Mouse (Mus musculus) limb, embryonic 10.5 days (tissue): ENCODE results near the gene Ldlrap1. TPM values are rescaled to one million over a fixed set of nuclear protein-coding genes. Genes with fewer than 3 reads are reported as not detected.
A peak's percentile ranks its signal among the peaks of the same experiment; 100 is the strongest.

Source experiments
- DNase-seq: peaks from one replicate; pipeline ENCODE4 v3.0.0-alpha.2; 2017; ENCODE audit warnings: low spot score
- H3K27ac ChIP-seq: fragments of 300-500 bp; sonication (generic); 2 replicates; pipeline ENCODE4 v1.5.1; 2016; ENCODE audit warnings: mild to moderate bottlenecking
- H3K27me3 ChIP-seq: fragments of 300-500 bp; sonication (generic); 2 replicates; pipeline ENCODE4 v1.6.1; 2016; ENCODE audit warnings: low read depth, mild to moderate bottlenecking; ENCODE audit not compliant: poor library complexity, severe bottlenecking
- H3K36me3 ChIP-seq: fragments of 300-500 bp; sonication (generic); 2 replicates; pipeline ENCODE4 v1.6.1; 2016; ENCODE audit warnings: mild to moderate bottlenecking, moderate library complexity
- H3K4me1 ChIP-seq: fragments of 300-500 bp; sonication (generic); 2 replicates; pipeline ENCODE4 v1.6.1; 2016
- H3K4me3 ChIP-seq: fragments of 300-500 bp; sonication (generic); 2 replicates; pipeline ENCODE4 v1.5.1; 2016; ENCODE audit warnings: mild to moderate bottlenecking, moderate library complexity
- H3K9me3 ChIP-seq: fragments of 300-500 bp; sonication (generic); replicated peaks from 2 replicates; pipeline ENCODE4 v1.6.1; 2016; ENCODE audit warnings: mild to moderate bottlenecking
- WGBS: fragments of 180-500 bp; shearing (Covaris S2); methylation state at CpG from one replicate; pipeline ENCODE4 v1.1.7; 2016; 5-methylcytosine and 5-hydroxymethylcytosine counted together
- polyA plus RNA-seq: library from polyadenylated mRNA; unstranded; fragments of >200 nt; fragmentation: Nextera tagmentation; extraction: Ambion mirVana; gene quantifications from 2 replicates; pipeline ENCODE4 v1.2.1, GENCODE M21; 2016

Gene Ldlrap1
- polyA plus RNA-seq, 1 experiment from 2014 or later = 20.4 TPM

DNA sequence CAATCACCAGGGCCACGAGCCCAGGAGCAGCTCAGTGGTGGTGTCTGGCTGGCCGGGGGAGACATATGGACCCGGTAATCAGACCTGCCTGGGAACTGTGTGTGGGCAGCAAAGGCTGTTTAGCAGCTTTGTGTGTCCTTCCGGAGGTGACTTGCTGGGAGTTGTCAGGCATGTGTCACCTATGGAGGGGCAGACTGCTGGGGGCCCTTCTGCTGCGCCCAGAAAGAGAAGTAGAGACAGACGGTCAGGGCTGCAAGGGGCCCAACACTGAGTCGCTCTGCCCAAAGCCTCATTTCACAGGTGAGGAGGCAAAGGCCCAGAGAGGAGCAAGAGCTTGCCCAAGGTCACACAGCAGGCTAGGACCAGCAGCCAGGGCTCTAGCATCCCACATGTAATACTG is 2.1 kb upstream of the Ldlrap1 start:
- Histone ChIP-seq H3K36me3 (no peaks in the 10 kb centered on the region), H3K4me1 (peaks cover 52% of the 10 kb centered on the region), H3K9me3 (no peaks in the 10 kb centered on the region), H3K4me3 (no peak overlapping the region), H3K27ac (no peak overlapping the region), H3K27me3 (peaks cover 59% of the 10 kb centered on the region)
- DNase-seq = no peak
- 55% methylated on average over 7 of the region's 7 CpGs for WGBS

DNA sequence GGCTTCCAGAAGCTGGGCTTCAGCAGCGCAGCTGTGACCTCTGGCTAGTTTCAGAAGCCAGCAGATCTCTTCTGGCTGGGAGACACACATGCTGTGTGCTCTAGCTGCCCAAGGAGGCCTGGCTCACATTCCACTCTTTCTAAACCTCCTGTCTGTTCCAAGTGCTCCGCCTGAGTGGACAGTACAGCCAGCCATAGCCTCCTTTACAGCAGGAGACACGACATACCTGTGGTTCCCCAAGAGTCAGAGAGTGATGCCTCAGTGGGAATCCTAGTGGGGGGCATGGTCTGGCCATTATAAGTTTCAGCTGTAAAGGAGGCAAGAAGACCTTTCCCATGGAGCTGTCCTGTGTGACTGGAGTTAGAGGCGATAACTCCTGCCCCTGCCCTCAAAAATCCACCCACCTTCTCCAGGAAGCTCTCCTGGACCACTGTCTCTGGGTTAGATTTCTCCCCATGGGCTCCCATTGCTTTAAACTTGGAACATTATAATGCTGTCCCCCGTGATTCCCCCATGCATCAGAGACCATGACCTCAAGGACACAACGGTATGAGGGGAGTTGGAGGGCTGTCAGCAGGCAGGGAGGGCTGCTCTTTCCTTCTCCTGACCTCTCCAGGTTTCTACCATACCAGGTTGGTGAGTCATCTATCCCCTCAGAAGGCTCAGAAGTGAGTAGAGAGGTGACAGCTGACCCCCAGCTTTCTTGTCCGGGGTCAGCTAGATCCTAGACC is 1.4 kb upstream of the Ldlrap1 start:
- Histone ChIP-seq H3K4me3 (no peak overlapping the region), H3K27ac (no peak overlapping the region), H3K9me3 (no peaks in the 10 kb centered on the region), H3K4me1 (peaks cover 54% of the 10 kb centered on the region), H3K36me3 (no peaks in the 10 kb centered on the region), H3K27me3 (peaks cover 60% of the 10 kb centered on the region)
- DNase-seq = no peak
- WGBS = 70% methylated on average over 7 of the region's 7 CpGs

DNA sequence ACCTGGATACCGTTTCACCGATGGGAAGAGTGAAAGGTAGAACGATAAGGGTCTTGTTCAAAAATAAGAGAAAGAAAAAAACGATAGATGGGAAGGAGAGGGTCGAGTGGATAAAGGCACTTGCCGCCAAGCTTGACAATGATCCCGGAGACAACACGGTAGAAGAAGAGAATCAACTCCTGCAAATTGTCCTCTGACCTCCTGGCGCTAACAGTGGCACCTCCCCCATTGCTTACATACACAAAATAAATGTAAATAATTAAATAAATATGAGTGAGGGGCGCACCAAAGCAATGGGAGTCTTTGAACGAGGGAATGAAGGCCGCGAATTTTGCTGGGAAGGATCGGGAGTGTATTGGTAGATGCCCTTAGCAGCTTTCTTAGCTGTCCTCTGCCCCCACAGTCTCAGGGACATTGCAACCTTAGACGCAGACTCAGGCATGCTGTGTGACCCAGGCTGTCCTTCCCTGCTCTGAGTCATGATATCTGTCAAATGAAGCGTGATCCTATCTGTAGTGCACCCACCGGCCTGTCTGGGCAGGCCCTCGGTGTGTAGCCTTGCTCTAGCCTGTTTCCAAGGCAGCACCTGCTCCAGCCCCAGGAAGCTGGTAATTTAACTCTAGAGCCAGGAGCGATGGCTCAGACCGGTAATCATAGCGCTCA is 533 bp upstream of the Ldlrap1 start:
- H3K4me3 ChIP-seq = peak overlapping the region; percentile 82
- DNase-seq = no peak

DNA sequence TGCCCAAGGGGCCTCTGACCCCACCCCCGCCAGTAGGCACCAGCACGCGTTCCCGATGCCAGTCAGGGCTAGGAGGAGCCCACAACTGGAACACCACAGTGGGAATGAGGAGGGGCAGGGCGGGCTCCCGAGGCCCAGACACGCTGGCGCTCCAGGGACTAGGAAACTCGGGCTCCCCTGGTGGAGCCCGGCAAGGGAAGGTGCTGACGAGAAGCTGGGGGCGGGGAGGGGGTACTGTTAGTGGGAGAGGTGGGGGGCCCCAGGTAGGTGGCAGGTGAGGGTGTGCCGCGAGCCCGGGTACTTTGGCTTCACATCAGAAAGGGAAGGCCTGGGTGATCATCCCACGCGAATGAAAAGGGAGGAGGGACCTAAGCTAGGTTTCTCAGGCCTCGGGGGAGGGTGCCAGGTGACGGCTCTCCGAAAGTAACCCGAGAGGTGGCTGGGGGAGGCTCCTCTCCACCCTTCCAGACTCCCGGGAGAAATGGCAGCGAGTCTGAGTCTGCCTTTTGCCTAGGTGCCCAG is 859 bp downstream of the Ldlrap1 start:
- 1% methylated on average over 23 of the region's 23 CpGs for WGBS
- no peaks in the 10 kb centered on the region for H3K36me3 ChIP-seq
- H3K9me3 ChIP-seq = no peaks in the 10 kb centered on the region
- peak overlapping the region; percentile 88 for H3K27ac ChIP-seq
- H3K27me3 ChIP-seq = peaks cover 51% of the 10 kb centered on the region
- H3K4me3 ChIP-seq = peak overlapping the region; percentile 82
- H3K4me1 ChIP-seq = peaks cover 56% of the 10 kb centered on the region
- no peak for DNase-seq

More for the DNA sequence above, 533 bp upstream of the Ldlrap1 start:
- Histone ChIP-seq H3K9me3 (no peaks in the 10 kb centered on the region), H3K4me1 (peaks cover 56% of the 10 kb centered on the region), H3K27me3 (peaks cover 60% of the 10 kb centered on the region), H3K27ac (peak overlapping the region; percentile 88), H3K36me3 (no peaks in the 10 kb centered on the region)
- 9% methylated on average over 21 of the region's 21 CpGs for WGBS

DNA sequence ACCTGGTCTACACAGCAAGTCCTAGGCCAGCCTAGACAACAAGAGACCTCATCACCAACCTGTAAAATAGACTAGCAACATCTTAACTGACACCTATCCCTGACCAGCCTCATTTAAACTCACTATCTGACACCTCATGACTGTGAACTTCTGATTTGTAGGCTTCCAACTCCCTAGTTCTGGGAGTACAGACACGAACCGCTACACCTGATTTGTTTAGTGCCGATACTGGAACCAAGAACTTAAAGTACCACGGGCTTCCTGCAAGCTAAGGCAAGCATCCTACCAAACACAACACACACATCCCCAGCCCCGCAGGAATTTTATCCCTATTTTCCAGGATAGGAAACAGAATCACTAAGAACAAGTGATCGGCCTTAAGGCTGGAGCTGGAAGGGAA is 1.5 kb downstream of the Ldlrap1 start:
- DNase-seq = no peak
- H3K9me3 ChIP-seq = no peaks in the 10 kb centered on the region
- WGBS = 73% methylated on average over 6 of the region's 6 CpGs
- H3K27me3 ChIP-seq = peaks cover 50% of the 10 kb centered on the region
- H3K27ac ChIP-seq = no peak overlapping the region
- peak overlapping the region; percentile 82; the same call in 1 of the 2 replicates for H3K4me3 ChIP-seq
- H3K4me1 ChIP-seq = peaks cover 57% of the 10 kb centered on the region
- no peaks in the 10 kb centered on the region for H3K36me3 ChIP-seq

DNA sequence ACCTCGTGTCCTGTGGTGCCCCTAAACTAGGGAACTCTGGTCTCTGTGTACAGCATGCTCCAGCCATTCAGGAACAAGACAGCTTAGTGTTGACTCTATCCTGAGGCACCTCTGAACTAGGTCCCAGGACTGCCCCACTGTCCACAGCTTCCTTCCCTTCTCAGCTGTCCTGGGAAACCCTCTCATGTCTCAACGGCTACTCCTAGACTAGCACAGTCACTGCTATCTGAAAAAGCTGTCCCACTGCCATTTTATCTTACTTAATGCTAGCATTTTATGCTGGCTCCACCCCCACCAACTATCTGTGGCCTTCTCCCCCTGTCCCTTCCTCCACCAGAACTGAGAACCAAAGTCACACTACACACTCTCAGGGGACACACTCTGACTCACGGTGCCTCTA is 3.5 kb downstream of the Ldlrap1 start:
- Histone ChIP-seq H3K27ac (no peak overlapping the region), H3K27me3 (peaks cover 35% of the 10 kb centered on the region), H3K4me1 (peaks cover 75% of the 10 kb centered on the region), H3K9me3 (no peaks in the 10 kb centered on the region), H3K4me3 (no peak overlapping the region), H3K36me3 (no peaks in the 10 kb centered on the region)
- WGBS = 77% methylated on average over 3 of the region's 3 CpGs
- DNase-seq = no peak

DNA sequence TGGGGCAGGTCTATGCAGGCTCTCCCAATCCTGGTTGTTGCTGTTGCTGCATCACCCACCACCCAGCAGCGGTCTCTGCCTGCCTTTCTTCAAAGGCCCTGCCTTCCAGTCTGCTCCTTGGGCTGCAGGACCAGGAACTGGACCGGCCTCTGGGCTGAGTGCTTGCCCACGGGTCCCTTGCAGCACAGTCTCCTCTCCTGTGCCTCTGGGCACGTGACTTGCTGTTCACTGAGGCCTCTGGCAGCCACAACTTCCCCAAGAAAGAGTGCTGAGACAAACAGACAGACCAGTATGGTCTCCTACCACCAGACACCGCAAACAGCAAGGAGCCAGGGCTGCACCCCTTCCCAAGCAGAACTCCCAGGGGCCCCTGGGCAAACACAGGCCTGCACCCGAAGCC is 5.5 kb downstream of the Ldlrap1 start:
- Histone ChIP-seq H3K4me1 (peaks cover 68% of the 10 kb centered on the region), H3K4me3 (no peak overlapping the region), H3K36me3 (no peaks in the 10 kb centered on the region), H3K27ac (peak overlapping the region; percentile 47; the same call in 1 of the 2 replicates), H3K27me3 (peaks cover 23% of the 10 kb centered on the region), H3K9me3 (no peaks in the 10 kb centered on the region)
- DNase-seq = no peak
- 87% methylated on average over 6 of the region's 6 CpGs for WGBS

DNA sequence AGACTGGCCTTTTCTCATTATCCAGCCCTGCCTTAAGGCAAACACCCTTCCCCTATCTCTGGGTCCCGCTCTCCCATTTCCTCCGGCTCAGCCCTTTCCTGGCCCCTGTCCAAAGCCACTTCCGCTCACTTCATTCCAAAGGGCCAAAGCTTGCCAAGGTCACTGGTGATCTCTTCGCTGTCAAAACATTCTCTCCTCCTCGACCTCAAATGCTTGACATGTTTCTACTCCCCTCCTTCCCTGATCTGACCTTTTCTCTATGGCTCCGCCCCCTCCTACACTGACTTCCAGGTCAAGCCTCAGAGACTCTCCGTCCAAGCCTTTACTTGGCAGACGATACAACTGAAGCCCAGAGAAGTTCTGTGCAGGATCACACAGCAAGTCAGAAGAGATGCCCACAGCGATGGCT is 7.0 kb downstream of the Ldlrap1 start:
- 69% methylated on average over 9 of the region's 9 CpGs for WGBS
- no peak for DNase-seq
- no peaks in the 10 kb centered on the region for H3K36me3 ChIP-seq
- peaks cover 69% of the 10 kb centered on the region for H3K4me1 ChIP-seq
- peaks cover 10% of the 10 kb centered on the region for H3K27me3 ChIP-seq
- no peak overlapping the region for H3K4me3 ChIP-seq
- H3K9me3 ChIP-seq = no peaks in the 10 kb centered on the region
- no peak overlapping the region for H3K27ac ChIP-seq

DNA sequence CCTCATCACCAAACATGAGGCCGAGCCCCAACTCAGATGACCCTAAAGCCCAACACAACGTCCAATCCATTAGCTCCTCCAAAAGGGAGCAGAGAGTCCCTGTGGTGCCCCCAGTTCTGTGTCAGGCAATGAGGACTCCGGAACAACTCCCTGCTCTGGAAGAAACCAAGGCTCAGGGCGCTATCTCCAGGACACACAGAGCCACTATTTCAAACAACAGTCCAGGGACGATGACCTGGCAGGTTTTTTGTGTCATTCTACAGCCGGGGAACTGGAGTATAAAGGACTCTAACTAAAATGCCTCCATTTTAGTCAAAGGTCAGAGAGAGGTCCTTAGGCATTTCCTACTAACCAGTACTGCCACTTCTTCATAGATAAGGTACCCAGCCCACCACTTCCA is 7.5 kb downstream of the Ldlrap1 start:
- DNase-seq = no peak
- peak overlapping the region; percentile 26; the same call in 1 of the 2 replicates for H3K27ac ChIP-seq

DNA sequence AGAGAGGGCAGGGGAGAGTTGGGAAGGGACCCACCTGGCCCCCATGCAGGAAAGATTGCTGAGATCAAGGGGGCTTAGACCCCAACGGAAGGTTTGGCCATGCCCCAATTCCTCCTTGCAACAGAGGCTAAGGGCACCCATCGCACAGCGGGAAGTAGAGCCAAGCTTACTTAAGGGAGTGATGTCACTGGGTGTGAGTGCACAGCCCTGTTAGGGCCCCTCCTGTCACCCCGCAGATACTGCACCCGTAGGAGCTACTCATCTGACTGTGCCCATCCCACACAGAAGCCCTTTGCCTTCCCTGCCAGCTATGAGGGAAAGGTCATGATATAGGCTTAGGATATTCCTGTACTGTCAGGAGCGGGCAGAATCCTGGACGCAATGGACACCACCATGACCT is 8.3 kb downstream of the Ldlrap1 start:
- WGBS = 94% methylated on average over 7 of the region's 7 CpGs
- DNase-seq = no peak
- Histone ChIP-seq H3K27me3 (no peaks in the 10 kb centered on the region), H3K4me3 (no peak overlapping the region), H3K36me3 (no peaks in the 10 kb centered on the region), H3K4me1 (peaks cover 72% of the 10 kb centered on the region), H3K27ac (peak overlapping the region; percentile 26; the same call in 1 of the 2 replicates), H3K9me3 (no peaks in the 10 kb centered on the region)

More for the DNA sequence above, 7.5 kb downstream of the Ldlrap1 start:
- 85% methylated on average over 6 of the region's 6 CpGs for WGBS
- H3K36me3 ChIP-seq = no peaks in the 10 kb centered on the region
- no peak overlapping the region for H3K4me3 ChIP-seq
- H3K9me3 ChIP-seq = no peaks in the 10 kb centered on the region
- peaks cover 5% of the 10 kb centered on the region; the same call in 1 of the 2 replicates for H3K27me3 ChIP-seq
- H3K4me1 ChIP-seq = peaks cover 71% of the 10 kb centered on the region

DNA sequence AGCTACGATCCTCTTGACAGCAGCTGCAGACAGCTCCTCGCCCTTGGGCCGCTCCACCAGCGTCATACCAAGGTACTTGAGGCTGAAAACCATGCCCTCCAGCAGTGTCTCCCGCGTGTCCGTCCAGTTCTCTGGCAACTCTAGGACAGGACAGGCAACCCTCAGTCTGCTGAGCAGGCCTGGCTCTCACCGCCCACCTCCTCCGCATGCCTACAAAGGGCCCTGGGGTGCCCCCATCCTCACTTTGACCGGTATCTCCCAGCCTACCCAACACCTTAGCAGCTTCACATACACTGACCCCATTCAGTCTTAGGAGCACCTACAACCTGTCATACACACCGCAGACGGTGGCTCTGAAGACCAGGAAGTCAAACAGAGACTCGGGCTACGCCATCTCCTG is 8.9 kb downstream of the Ldlrap1 start:
- H3K36me3 ChIP-seq = no peaks in the 10 kb centered on the region
- 92% methylated on average over 14 of the region's 14 CpGs for WGBS
- H3K4me3 ChIP-seq = no peak overlapping the region
- H3K27ac ChIP-seq = no peak overlapping the region
- H3K4me1 ChIP-seq = peaks cover 77% of the 10 kb centered on the region
- no peaks in the 10 kb centered on the region for H3K27me3 ChIP-seq
- DNase-seq = no peak
- H3K9me3 ChIP-seq = no peaks in the 10 kb centered on the region

DNA sequence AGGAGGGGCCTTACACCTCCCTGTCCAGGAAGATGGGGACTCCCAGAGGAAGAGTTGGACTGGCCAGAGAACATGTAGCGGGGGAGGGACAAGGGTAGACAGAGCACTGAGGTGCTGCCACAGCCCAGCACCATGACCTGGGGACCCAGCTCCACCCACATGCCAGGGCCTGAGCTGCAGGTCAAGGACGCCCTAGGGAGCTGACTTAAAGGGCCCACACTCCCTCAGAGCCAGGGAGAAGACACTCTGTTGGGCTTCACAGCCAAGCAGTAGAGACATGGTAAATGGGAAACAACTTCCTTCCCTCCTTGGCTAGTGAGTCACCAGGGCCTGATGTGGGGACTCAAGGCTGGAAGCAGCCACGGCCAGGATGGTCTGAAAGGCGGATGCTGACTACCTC is 9.5 kb downstream of the Ldlrap1 start:
- H3K36me3 ChIP-seq = no peaks in the 10 kb centered on the region
- no peak overlapping the region for H3K4me3 ChIP-seq
- no peaks in the 10 kb centered on the region for H3K9me3 ChIP-seq
- DNase-seq = no peak
- no peak overlapping the region for H3K27ac ChIP-seq
- H3K27me3 ChIP-seq = no peaks in the 10 kb centered on the region
- WGBS = 81% methylated on average over 4 of the region's 4 CpGs
- peaks cover 79% of the 10 kb centered on the region for H3K4me1 ChIP-seq

DNA sequence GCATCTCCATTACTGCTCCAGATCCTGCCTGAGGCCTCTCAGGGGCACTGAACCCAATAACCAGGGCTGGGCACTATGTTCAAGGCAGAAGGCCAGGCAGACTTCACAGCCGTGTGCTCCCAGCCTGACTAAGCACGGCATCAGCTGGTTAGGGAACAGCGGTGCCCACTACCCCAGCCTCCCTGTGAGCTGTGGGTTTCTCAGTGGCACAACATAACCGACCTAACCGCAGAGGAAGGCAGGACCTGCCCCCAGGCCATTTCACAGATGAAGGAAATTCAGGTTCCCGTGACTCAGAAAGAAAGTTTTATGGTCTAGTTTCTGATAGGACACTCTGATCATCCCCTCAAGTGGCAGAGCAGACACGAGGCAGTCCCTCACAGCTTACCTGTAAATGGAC is 10.9 kb downstream of the Ldlrap1 start:
- H3K27ac ChIP-seq = no peak overlapping the region
- no peak for DNase-seq
- no peaks in the 10 kb centered on the region for H3K27me3 ChIP-seq
- H3K4me1 ChIP-seq = peaks cover 83% of the 10 kb centered on the region
- H3K36me3 ChIP-seq = no peaks in the 10 kb centered on the region
- H3K9me3 ChIP-seq = no peaks in the 10 kb centered on the region
- 79% methylated on average over 7 of the region's 7 CpGs for WGBS
- no peak overlapping the region for H3K4me3 ChIP-seq
